Mouse (Mus musculus): ENCODE data around the gene Ide.

GRCm38 (mm10) chr19:37306176-37306575 lies 31.5 kb downstream of the Ide start:
- TF ChIP-seq CTCF (IDR thresholded peaks at IDR 0.05; ENCODE audit: low read depth) (no peak), EP300 (IDR thresholded peaks at IDR 0.05; ENCODE audit: low read depth) (no peak)

All from liver, postnatal 0 days (tissue).